Comparison of ENCODE assay signal across 9 mouse cellular contexts in the genomic region with DNA sequence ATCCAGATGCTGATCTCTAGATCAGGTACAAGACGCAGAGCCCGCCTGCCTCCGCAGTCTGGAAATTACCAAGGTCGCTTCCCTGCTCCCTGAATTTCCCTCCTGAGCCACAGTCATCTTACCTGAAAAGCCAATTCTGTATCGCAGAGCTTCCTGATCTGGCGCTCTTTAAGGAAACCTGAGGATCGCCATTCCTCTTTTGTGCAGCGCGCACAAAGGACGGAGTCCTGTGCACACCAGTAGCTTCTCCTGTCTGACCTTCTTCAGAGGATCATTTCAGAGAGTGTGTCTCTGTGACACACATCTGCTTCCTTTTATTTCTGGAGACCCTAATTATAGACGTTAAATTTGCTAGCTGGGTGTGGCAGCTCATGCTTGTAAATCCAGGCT. TPM values are rescaled to one million over a fixed set of nuclear protein-coding genes. Genes with fewer than 3 reads are reported as not detected.
DNase-seq lines count a peak whose midpoint lies in the region; ATAC-seq and TF ChIP-seq lines count a peak whose summit lies in the region.
"Had no signal": no experiment of that assay in that cellular context is flagged by ENCODE, and none has a peak within 500 bp of the region (broad histone marks: within the 10 kb centered on the region; RNA-seq: fewer than 3 reads in every experiment).

No protein-coding gene starts in this region.

- H3K4me3 ChIP-seq in heart, embryonic 11.5 days (ENCODE audit: low read depth, low read length), result peak overlapping the region; percentile 47
- H3K4me3 ChIP-seq in ES-E14 (ENCODE audit: insufficient read depth in 1 of 2, low read depth in 1 of 2, low read length in 2 of 2, poor library complexity in 1 of 2, severe bottlenecking in 1 of 2), result peak overlapping the region; percentile 72 to 77
- peak overlapping the region; percentile 51 for H3K4me3 ChIP-seq in hindbrain, embryonic 14.5 days (replicated peaks; ENCODE audit: low read length)
- peak overlapping the region; percentile 61 for H3K4me3 ChIP-seq in midbrain, embryonic 13.5 days (replicated peaks)

- H3K27me3 ChIP-seq in heart, embryonic 11.5 days (ENCODE audit: control insufficient read depth, insufficient read depth, low read length), result no peaks in the 10 kb centered on the region
- 0 out of 2 replicates have a peak, but pooled peaks cover 3% of the 10 kb centered on the region for H3K27me3 ChIP-seq in hindbrain, embryonic 14.5 days (ENCODE audit: control insufficient read depth, insufficient read depth, low read length)
- no peaks in the 10 kb centered on the region for H3K27me3 ChIP-seq in midbrain, embryonic 13.5 days

- H3K9ac ChIP-seq in heart, embryonic 11.5 days (ENCODE audit: low read depth, low read length), result peak overlapping the region; percentile 44; the same call in 1 of the 2 replicates
- peak overlapping the region; percentile 72 for H3K9ac ChIP-seq in ES-E14 (ENCODE audit: insufficient read depth, low read depth, low read length, poor library complexity, severe bottlenecking)
- H3K9ac ChIP-seq in hindbrain, embryonic 14.5 days, result peak overlapping the region; percentile 76
- H3K9ac ChIP-seq in midbrain, embryonic 13.5 days (replicated peaks), result peak overlapping the region; percentile 80

- under 1% methylated on average over 11 of the region's 11 CpGs for WGBS in heart, embryonic 11.5 days (ENCODE audit: insufficient replicate concordance)
- WGBS in hindbrain, embryonic 14.5 days, result 1% methylated on average over 11 of the region's 11 CpGs
- WGBS in midbrain, embryonic 13.5 days, result 1% methylated on average over 11 of the region's 11 CpGs

- H3K4me1 ChIP-seq in heart, embryonic 11.5 days (ENCODE audit: control insufficient read depth, insufficient read depth, low read length), result no peaks in the 10 kb centered on the region
- peaks cover 2 to 3% of the 10 kb centered on the region in 2 experiments; a peak in 1 of 4 replicates for H3K4me1 ChIP-seq in ES-E14 (ENCODE audit: control insufficient read depth in 2 of 2, insufficient read depth in 2 of 2, low read length in 2 of 2, poor library complexity in 1 of 2)
- peaks cover 8% of the 10 kb centered on the region; the same call in 1 of the 2 replicates for H3K4me1 ChIP-seq in hindbrain, embryonic 14.5 days (replicated peaks; ENCODE audit: control insufficient read depth, insufficient read depth, low read length)
- 0 out of 2 replicates have a peak, but pooled peaks cover 7% of the 10 kb centered on the region for H3K4me1 ChIP-seq in midbrain, embryonic 13.5 days (replicated peaks)

- no peaks in the 10 kb centered on the region for H3K36me3 ChIP-seq in heart, embryonic 11.5 days (ENCODE audit: control insufficient read depth, insufficient read depth, low read length)
- H3K36me3 ChIP-seq in ES-E14 (ENCODE audit: control insufficient read depth, insufficient read depth, low read length, poor library complexity, severe bottlenecking), result no peaks in the 10 kb centered on the region
- H3K36me3 ChIP-seq in hindbrain, embryonic 14.5 days (replicated peaks; ENCODE audit: control insufficient read depth, insufficient read depth), result no peaks in the 10 kb centered on the region
- H3K36me3 ChIP-seq in midbrain, embryonic 13.5 days, result no peaks in the 10 kb centered on the region

- peak overlapping the region; percentile 65 for H3K4me2 ChIP-seq in heart, embryonic 11.5 days
- peak overlapping the region; percentile 54 for H3K4me2 ChIP-seq in hindbrain, embryonic 14.5 days (replicated peaks)
- peak overlapping the region; percentile 58 for H3K4me2 ChIP-seq in midbrain, embryonic 13.5 days (replicated peaks)

- in situ Hi-C loops in ES-E14 (cut with MboI; ENCODE audit: low sequenced_read_pairs in 2 of 2, unreplicated experiment in 2 of 2), result no loop called here

- no peak for ATAC-seq in heart, embryonic 11.5 days (replicated peaks; ENCODE audit: insufficient number of reproducible peaks, low FRiP score, low TSS enrichment)
- no peak; the same call in 1 of the 2 replicates for ATAC-seq in hindbrain, embryonic 14.5 days (ENCODE audit: low FRiP score)
- no peak for ATAC-seq in midbrain, embryonic 13.5 days

- no peak for DNase-seq in heart, adult 18-20 months
- DNase-seq in ES-E14 (ENCODE audit: low read depth, low spot score), result no peak
- no peak for DNase-seq in hindbrain, embryonic 14.5 days (ENCODE audit: low spot score)
- no peak for DNase-seq in urinary bladder, postnatal 14 days (ENCODE audit: low spot score)
- no peak for DNase-seq in thymus, postnatal 36 days
- DNase-seq in layer of hippocampus, adult 9-10 months (ENCODE audit: low spot score), result no peak
- DNase-seq: gastrocnemius, postnatal 25 days had no signal

- no peak overlapping the region for H3K27ac ChIP-seq in heart, embryonic 11.5 days (ENCODE audit: low read depth, low read length)
- peak overlapping the region; percentile 48 for H3K27ac ChIP-seq in ES-E14 (ENCODE audit: insufficient read depth, low read depth, low read length, poor library complexity, severe bottlenecking)
- H3K27ac ChIP-seq in hindbrain, embryonic 14.5 days, result peak overlapping the region; percentile 89
- peak overlapping the region; percentile 89 for H3K27ac ChIP-seq in midbrain, embryonic 13.5 days

- no peaks in the 10 kb centered on the region for H3K9me3 ChIP-seq in heart, embryonic 11.5 days (replicated peaks; ENCODE audit: control insufficient read depth, low read length)
- 0 out of 2 replicates have a peak, but pooled peaks cover 2% of the 10 kb centered on the region for H3K9me3 ChIP-seq in ES-E14 (ENCODE audit: control insufficient read depth, insufficient read depth, low read depth, low read length)
- H3K9me3 ChIP-seq in hindbrain, embryonic 14.5 days (ENCODE audit: control insufficient read depth, low read length), result no peaks in the 10 kb centered on the region
- no peaks in the 10 kb centered on the region for H3K9me3 ChIP-seq in midbrain, embryonic 13.5 days

TF ChIP-seq in ES-E14, 5 proteins besides CTCF, POLR2A, EP300 and RAD21:
- TF ChIP-seq ZNF384 (IDR thresholded peaks at IDR 0.05; ENCODE audit: low read depth, low read length), result no peak
- TF ChIP-seq HCFC1 (IDR thresholded peaks at IDR 0.05; ENCODE audit: borderline replicate concordance, insufficient read depth, low read length), result no peak
- TF ChIP-seq CHD2 (IDR thresholded peaks at IDR 0.05; ENCODE audit: low read depth, low read length), result no peak
- TF ChIP-seq MAFK (IDR thresholded peaks at IDR 0.05; ENCODE audit: insufficient read depth, low read depth, low read length), result no peak
- TF ChIP-seq ZC3H11A (IDR thresholded peaks at IDR 0.05; ENCODE audit: borderline replicate concordance, low read depth, low read length), result no peak

RNA-seq across cellular contexts. Expression of gene Zfp184, which starts 47.7 kb away (rescaled TPM):
- 6.7 and 7.6 TPM in 2 replicates for polyA plus RNA-seq in heart, embryonic 11.5 days (2014; fragmentation: Nextera tagmentation; extraction: Ambion mirVana)
- total RNA-seq in heart, adult 18-20 months (2021), result 1 to 10 TPM in 1 of 2 experiments, under 1 TPM in 1; 0.67 to 1.3 TPM
- 5.4 and 6.2 TPM in 2 replicates for total RNA-seq in ES-E14 (2012; rRNA removed)
- polyA plus RNA-seq in hindbrain, embryonic 14.5 days (2014; fragmentation: Nextera tagmentation; extraction: Ambion mirVana), result 14.9 and 18.2 TPM in 2 replicates
- polyA plus RNA-seq in midbrain, embryonic 13.5 days (2015; fragmentation: Nextera tagmentation; extraction: Ambion mirVana), result 20.5 and 22.3 TPM in 2 replicates
